Comparison of ENCODE assay signal across 8 mouse cellular contexts in genomic region chr2:155051622-155052351, GRCm38 (mm10). TPM values are rescaled to one million over a fixed set of nuclear protein-coding genes. Genes with fewer than 3 reads are reported as not detected.
A peak's percentile ranks its signal among the peaks of the same experiment; 100 is the strongest.
DNase-seq lines count a peak whose midpoint lies in the region; ATAC-seq lines count a peak whose summit lies in the region.

No protein-coding gene starts in this region.

- H3K27me3 ChIP-seq in heart, embryonic 12.5 days (replicated peaks), result no peaks in the 10 kb centered on the region
- no peaks in the 10 kb centered on the region for H3K27me3 ChIP-seq in hindbrain, embryonic 16.5 days (replicated peaks; ENCODE audit: control insufficient read depth, insufficient read depth, low read length)
- H3K27me3 ChIP-seq in midbrain, embryonic 14.5 days (ENCODE audit: control insufficient read depth, insufficient read depth, low read length), result no peaks in the 10 kb centered on the region

- no peak for DNase-seq in heart, postnatal 10 days
- peak; percentile 57 for DNase-seq in MN1 (ENCODE audit: low spot score)
- DNase-seq in midbrain, embryonic 14.5 days, result no peak
- DNase-seq in thymus, postnatal 4 days, result no peak
- no peak for DNase-seq in layer of hippocampus, adult 9-11 months
- no peak for DNase-seq in lung, adult 18-20 months

- 12% methylated on average over 9 of the region's 9 CpGs for WGBS in heart, embryonic 12.5 days
- 26% methylated on average over 9 of the region's 9 CpGs for WGBS in hindbrain, embryonic 16.5 days
- WGBS in midbrain, embryonic 14.5 days, result 37% methylated on average over 9 of the region's 9 CpGs

- no peaks in the 10 kb centered on the region for H3K9me3 ChIP-seq in heart, embryonic 12.5 days (replicated peaks)
- no peaks in the 10 kb centered on the region for H3K9me3 ChIP-seq in hindbrain, embryonic 16.5 days (ENCODE audit: control insufficient read depth, low read length)
- no peaks in the 10 kb centered on the region for H3K9me3 ChIP-seq in midbrain, embryonic 14.5 days (ENCODE audit: control insufficient read depth, low read length)

- H3K27ac ChIP-seq in heart, embryonic 12.5 days (ENCODE audit: poor library complexity, severe bottlenecking), result 0 out of 2 replicates have a peak overlapping the region, but pooled peaks have one; percentile 31
- peak overlapping the region; percentile 90 for H3K27ac ChIP-seq in hindbrain, embryonic 16.5 days (ENCODE audit: low read depth, low read length)
- H3K27ac ChIP-seq in midbrain, embryonic 14.5 days (replicated peaks; ENCODE audit: low read depth, low read length), result no peak overlapping the region; the same call in 1 of the 2 replicates

- no peak for ATAC-seq in heart, embryonic 12.5 days (ENCODE audit: insufficient number of reproducible peaks, low FRiP score)
- no peak for ATAC-seq in hindbrain, embryonic 16.5 days
- no peak for ATAC-seq in midbrain, embryonic 14.5 days (ENCODE audit: low FRiP score, low TSS enrichment)

- no peaks in the 10 kb centered on the region for H3K36me3 ChIP-seq in heart, embryonic 12.5 days
- H3K36me3 ChIP-seq in hindbrain, embryonic 16.5 days (ENCODE audit: control insufficient read depth, insufficient read depth, low read length), result no peaks in the 10 kb centered on the region
- no peaks in the 10 kb centered on the region for H3K36me3 ChIP-seq in midbrain, embryonic 14.5 days (ENCODE audit: control insufficient read depth, insufficient read depth, low read length)

- H3K4me3 ChIP-seq in heart, embryonic 12.5 days, result peak overlapping the region; percentile 63
- H3K4me3 ChIP-seq in hindbrain, embryonic 16.5 days (ENCODE audit: low read length), result peak overlapping the region; percentile 52
- H3K4me3 ChIP-seq in midbrain, embryonic 14.5 days (replicated peaks; ENCODE audit: low read depth, low read length), result peak overlapping the region; percentile 48; the same call in 1 of the 2 replicates

- intact Hi-C loops in heart, postnatal 10 days (cut with DNase I), result loop anchor here (1.0 kb wide), 1 partner anchor 22 kb away; no protein-coding TSS in a partner anchor

- H3K9ac ChIP-seq in heart, embryonic 12.5 days, result peak overlapping the region; percentile 76
- peak overlapping the region; percentile 57 for H3K9ac ChIP-seq in hindbrain, embryonic 16.5 days (ENCODE audit: low read depth, low read length)
- no peak overlapping the region; the same call in 1 of the 2 replicates for H3K9ac ChIP-seq in midbrain, embryonic 14.5 days (replicated peaks; ENCODE audit: low read length)

- H3K4me1 ChIP-seq in heart, embryonic 12.5 days (replicated peaks), result peaks cover 14% of the 10 kb centered on the region
- H3K4me1 ChIP-seq in hindbrain, embryonic 16.5 days (ENCODE audit: control insufficient read depth, insufficient read depth, low read depth, low read length), result peaks cover 5% of the 10 kb centered on the region
- H3K4me1 ChIP-seq in midbrain, embryonic 14.5 days (ENCODE audit: control insufficient read depth, insufficient read depth, low read length), result peaks cover 5% of the 10 kb centered on the region; the same call in 1 of the 2 replicates

- peak overlapping the region; percentile 78 for H3K4me2 ChIP-seq in heart, embryonic 12.5 days
- H3K4me2 ChIP-seq in hindbrain, embryonic 16.5 days (ENCODE audit: low read length), result peak overlapping the region; percentile 60
- H3K4me2 ChIP-seq in midbrain, embryonic 14.5 days (ENCODE audit: low read length), result peak overlapping the region; percentile 66

RNA-seq across cellular contexts. Expression of gene Ahcy, which starts 22.5 kb away (rescaled TPM):
- 48.6 and 50.9 TPM in 2 replicates for polyA plus RNA-seq in heart, embryonic 12.5 days (2016; fragmentation: Nextera tagmentation; extraction: Ambion mirVana)
- 10 to 100 TPM; 12.3 to 13.2 TPM for total RNA-seq in heart, postnatal 10 days (2021)
- 33.3 and 36.6 TPM in 2 replicates for polyA plus RNA-seq in hindbrain, embryonic 16.5 days (2015; fragmentation: Nextera tagmentation; extraction: Ambion mirVana)
- polyA plus RNA-seq in midbrain, embryonic 14.5 days (2014; fragmentation: Nextera tagmentation; extraction: Ambion mirVana), result 35.9 and 41.8 TPM in 2 replicates

RNA-seq across cellular contexts. Expression of gene Gm14226, which starts 33.7 kb away (rescaled TPM):
- polyA plus RNA-seq in heart, embryonic 12.5 days (2016; fragmentation: Nextera tagmentation; extraction: Ambion mirVana), result 0.94 and 0.95 TPM in 2 replicates
- total RNA-seq in heart, postnatal 10 days (2021), result under 1 TPM; 0.07 to 0.10 TPM
- polyA plus RNA-seq in hindbrain, embryonic 16.5 days (2015; fragmentation: Nextera tagmentation; extraction: Ambion mirVana), result 0.19 and 0.21 TPM in 2 replicates
- polyA plus RNA-seq in midbrain, embryonic 14.5 days (2014; fragmentation: Nextera tagmentation; extraction: Ambion mirVana), result 0.11 and 0.22 TPM in 2 replicates
